Mouse (Mus musculus) forebrain, embryonic 16.5 days (tissue): ENCODE results near the gene Rab3b. TPM values are rescaled to one million over a fixed set of nuclear protein-coding genes. Genes with fewer than 3 reads are reported as not detected.

Source experiments
- ATAC-seq: fragments of 200-750 bp; cut with Nextera tagmentation; 2 replicates; pipeline ENCODE4 v1.8.0; 2017; ENCODE audit warnings: mild to moderate bottlenecking, moderate library complexity
- H3K27ac ChIP-seq: fragments of 300-500 bp; sonication (generic); 2 replicates; pipeline ENCODE4 v1.5.1; 2014; ENCODE audit warnings: low read length, control low read depth
- H3K27me3 ChIP-seq: fragments of 300-500 bp; sonication (generic); replicated peaks from 2 replicates; pipeline ENCODE4 v1.6.1; 2014; ENCODE audit warnings: low read length; ENCODE audit not compliant: control insufficient read depth, insufficient read depth
- H3K36me3 ChIP-seq: fragments of 300-500 bp; sonication (generic); 2 replicates; pipeline ENCODE4 v1.6.1; 2014; ENCODE audit not compliant: control insufficient read depth, insufficient read depth
- H3K4me1 ChIP-seq: fragments of 300-500 bp; sonication (generic); replicated peaks from 2 replicates; pipeline ENCODE4 v1.6.1; 2014; ENCODE audit warnings: low read length; ENCODE audit not compliant: control insufficient read depth, insufficient read depth
- H3K4me2 ChIP-seq: fragments of 300-500 bp; sonication (generic); 2 replicates; pipeline ENCODE4 v1.6.1; 2014; ENCODE audit warnings: mild to moderate bottlenecking, low read length, control low read depth
- H3K4me3 ChIP-seq: fragments of 300-500 bp; sonication (generic); replicated peaks from 2 replicates; pipeline ENCODE4 v1.5.1; 2014; ENCODE audit warnings: mild to moderate bottlenecking, low read length, control low read depth
- H3K9ac ChIP-seq: fragments of 300-500 bp; sonication (generic); replicated peaks from 2 replicates; pipeline ENCODE4 v1.6.1; 2014; ENCODE audit warnings: low read depth, low read length, control low read depth
- H3K9me3 ChIP-seq: fragments of 300-500 bp; sonication (generic); 2 replicates; pipeline ENCODE4 v1.6.1; 2016; ENCODE audit warnings: low read length; ENCODE audit not compliant: control insufficient read depth
- WGBS: fragments of 180-500 bp; shearing (Covaris S2); extraction: QIAGEN DNeasy Blood & Tissue Kit; methylation state at CpG from one replicate; pipeline ENCODE4 v1.1.7; 2014; 5-methylcytosine and 5-hydroxymethylcytosine counted together
- polyA plus RNA-seq: library from polyadenylated mRNA; unstranded; fragments of >200 nt; fragmentation: Nextera tagmentation; extraction: Ambion mirVana; gene quantifications from 2 replicates; pipeline ENCODE4 v1.2.1, GENCODE M21; 2015

Gene Rab3b
- polyA plus RNA-seq, 1 experiment from 2014 or later, result 116 TPM

GRCm38 (mm10) chr4:108841920-108842578 lies 36.8 kb upstream of the Rab3b start:
- H3K9me3 ChIP-seq, result no peaks in the 10 kb centered on the region
- H3K27ac ChIP-seq, result no peak overlapping the region
- 86% methylated on average over 7 of the region's 7 CpGs for WGBS
- no peak overlapping the region for H3K4me3 ChIP-seq
- H3K4me1 ChIP-seq, result peaks cover 3% of the 10 kb centered on the region; the same call in 1 of the 2 replicates
- ATAC-seq, result no peak
- H3K4me2 ChIP-seq, result no peak overlapping the region
- H3K36me3 ChIP-seq, result no peaks in the 10 kb centered on the region
- H3K27me3 ChIP-seq, result no peaks in the 10 kb centered on the region
- H3K9ac ChIP-seq, result no peak overlapping the region

- Histone ChIP-seq H3K9me3 (no peaks in the 10 kb centered on the region), H3K4me1 (peaks cover 4% of the 10 kb centered on the region), H3K4me3 (no peak overlapping the region), H3K27me3 (no peaks in the 10 kb centered on the region), H3K36me3 (no peaks in the 10 kb centered on the region), H3K27ac (no peak overlapping the region), H3K9ac (no peak overlapping the region), H3K4me2 (no peak overlapping the region)
- ATAC-seq, result no peak
Measured at GRCm38 (mm10) chr4:108843336-108843735, 35.5 kb upstream of the Rab3b start.

GRCm38 (mm10) chr4:108845824-108846569 lies 32.9 kb upstream of the Rab3b start:
- 91% methylated on average over 5 of the region's 5 CpGs for WGBS
- H3K4me1 ChIP-seq, result peaks cover 21% of the 10 kb centered on the region
- no peak overlapping the region for H3K9ac ChIP-seq
- no peaks in the 10 kb centered on the region for H3K36me3 ChIP-seq
- H3K27ac ChIP-seq, result no peak overlapping the region
- no peaks in the 10 kb centered on the region for H3K27me3 ChIP-seq
- no peaks in the 10 kb centered on the region for H3K9me3 ChIP-seq
- H3K4me2 ChIP-seq, result no peak overlapping the region
- no peak for ATAC-seq
- H3K4me3 ChIP-seq, result no peak overlapping the region

GRCm38 (mm10) chr4:108847715-108848504 lies 31.0 kb upstream of the Rab3b start, which contains the start of gene Kti12:
Gene Kti12, plus strand, starts transcription at chr4:108847785.
- H3K4me2 ChIP-seq, result peak within 1 kb of the TSS; percentile 93
- peak within 1 kb of the TSS; percentile 79 for H3K27ac ChIP-seq
- peak within 1 kb of the TSS; percentile 75 for H3K9ac ChIP-seq
- peaks cover 21% of the 10 kb centered on the region for H3K4me1 ChIP-seq
- peak; percentile 94 for ATAC-seq
- H3K4me3 ChIP-seq, result peak within 1 kb of the TSS; percentile 93
- no peaks in the 10 kb centered on the region for H3K27me3 ChIP-seq
- H3K9me3 ChIP-seq, result no peaks in the 10 kb centered on the region
- H3K36me3 ChIP-seq, result no peaks in the 10 kb centered on the region
- under 1% methylated on average over 77 of the region's 77 CpGs for whole genome bisulfite sequencing

GRCm38 (mm10) chr4:108848505-108848848 lies 30.4 kb upstream of the Rab3b start, which contains the start of gene A730015C16Rik:
Gene A730015C16Rik, minus strand, starts transcription at chr4:108848619.
- no peaks in the 10 kb centered on the region for H3K9me3 ChIP-seq
- peaks cover 21% of the 10 kb centered on the region for H3K4me1 ChIP-seq
- H3K9ac ChIP-seq, result peak within 1 kb of the TSS; percentile 75
- peak within 1 kb of the TSS; percentile 79 for H3K27ac ChIP-seq
- peak within 1 kb of the TSS; percentile 93 for H3K4me2 ChIP-seq
- ATAC-seq, result peak; percentile 7; the same call in 1 of the 2 replicates
- peak within 1 kb of the TSS; percentile 93 for H3K4me3 ChIP-seq
- WGBS, result 13% methylated on average over 20 of the region's 20 CpGs
- no peaks in the 10 kb centered on the region for H3K27me3 ChIP-seq
- no peaks in the 10 kb centered on the region for H3K36me3 ChIP-seq

GRCm38 (mm10) chr4:108866806-108867205 lies 12.1 kb upstream of the Rab3b start:
- Histone ChIP-seq H3K36me3 (peaks cover 10% of the 10 kb centered on the region; the same call in 1 of the 2 replicates), H3K4me2 (no peak overlapping the region), H3K4me3 (no peak overlapping the region), H3K9me3 (no peaks in the 10 kb centered on the region), H3K4me1 (no peaks in the 10 kb centered on the region), H3K9ac (no peak overlapping the region), H3K27ac (no peak overlapping the region), H3K27me3 (no peaks in the 10 kb centered on the region)
- no peak for ATAC-seq
- 86% methylated on average over 7 of the region's 7 CpGs for WGBS

GRCm38 (mm10) chr4:108869730-108870374 lies 9.0 kb upstream of the Rab3b start:
- 36% methylated on average over 10 of the region's 10 CpGs for WGBS
- ATAC-seq, result peak; percentile 83

GRCm38 (mm10) chr4:108873746-108874145 lies 5.1 kb upstream of the Rab3b start:
- ATAC-seq, result no peak

More at GRCm38 (mm10) chr4:108869730-108870374, 9.0 kb upstream of the Rab3b start:
- Histone ChIP-seq H3K4me1 (no peaks in the 10 kb centered on the region), H3K36me3 (no peaks in the 10 kb centered on the region), H3K4me2 (no peak overlapping the region), H3K27me3 (no peaks in the 10 kb centered on the region), H3K27ac (no peak overlapping the region), H3K4me3 (no peak overlapping the region), H3K9me3 (no peaks in the 10 kb centered on the region), H3K9ac (no peak overlapping the region)

More at GRCm38 (mm10) chr4:108873746-108874145, 5.1 kb upstream of the Rab3b start:
- Histone ChIP-seq H3K4me1 (no peaks in the 10 kb centered on the region), H3K27me3 (no peaks in the 10 kb centered on the region), H3K9me3 (no peaks in the 10 kb centered on the region), H3K36me3 (no peaks in the 10 kb centered on the region), H3K9ac (no peak overlapping the region), H3K4me2 (no peak overlapping the region), H3K27ac (no peak overlapping the region), H3K4me3 (no peak overlapping the region)
- WGBS, result 88% methylated on average over 5 of the region's 5 CpGs
